Mouse (Mus musculus) G1E (cell line): ENCODE data around the gene Tmem171. TPM values are rescaled to one million over a fixed set of nuclear protein-coding genes. Genes with fewer than 3 reads are reported as not detected.

Experiments
- ATAC-seq: 2 replicates; pipeline ENCODE4 v1.8.0; 2016; ENCODE audit warnings: mild to moderate bottlenecking; ENCODE audit not compliant: insufficient number of reproducible peaks, poor library complexity, low FRiP score, severe bottlenecking; ENCODE audit errors: extremely low read depth
- DNase-seq: peaks from one replicate; pipeline ENCODE4 v3.0.0; 2012; ENCODE audit warnings: low spot score
- H3K27me3 ChIP-seq: 2 replicates; pipeline ENCODE4 v1.6.1; 2012; ENCODE audit warnings: mild to moderate bottlenecking, low read length, inconsistent platforms; ENCODE audit not compliant: insufficient read depth
- H3K36me3 ChIP-seq: replicated peaks from 2 replicates; pipeline ENCODE3; 2012; ENCODE audit warnings: mild to moderate bottlenecking, inconsistent platforms
- H3K4me1 ChIP-seq: 2 replicates; pipeline ENCODE4 v1.6.1; 2012; ENCODE audit warnings: low read depth, low read length, inconsistent platforms, mixed read lengths; ENCODE audit not compliant: insufficient read depth
- H3K4me3 ChIP-seq: 2 replicates; pipeline ENCODE4 v1.5.1; 2012; ENCODE audit warnings: low read depth, mild to moderate bottlenecking, inconsistent platforms, low read length, moderate library complexity, mixed read lengths
- H3K9me3 ChIP-seq: replicated peaks from 2 replicates; pipeline ENCODE4 v1.6.1; 2012; ENCODE audit warnings: inconsistent platforms
- CTCF ChIP-seq: IDR thresholded peaks from 2 replicates; pipeline ENCODE4 v1.5.1; 2012; ENCODE audit warnings: low read depth, low read length, inconsistent platforms, mixed read lengths
- GATA1 ChIP-seq: IDR thresholded peaks from 2 replicates; pipeline ENCODE4 v1.6.1; 2012; ENCODE audit warnings: borderline replicate concordance, low read length, inconsistent platforms, mixed read lengths
- GATA2 ChIP-seq: IDR thresholded peaks from 2 replicates; pipeline ENCODE4 v1.6.1; 2012; ENCODE audit warnings: low read depth, low read length, inconsistent platforms, borderline replicate concordance
- POLR2AphosphoS5 ChIP-seq: IDR thresholded peaks from 2 replicates; pipeline ENCODE4 v1.6.1; 2012; ENCODE audit warnings: low read depth, low read length, inconsistent platforms; ENCODE audit not compliant: insufficient replicate concordance
- TAL1 ChIP-seq: conservative IDR thresholded peaks from 2 replicates; pipeline ENCODE4 v1.6.1; 2012; ENCODE audit warnings: low read depth, low read length, inconsistent platforms, mixed read lengths
- polyA plus RNA-seq: library from polyadenylated mRNA; stranded (reverse); fragments of >175 nt; gene quantifications from 2 replicates; pipeline ENCODE4 v1.2.3, GENCODE M21; 2012
- total RNA-seq, 2 experiments: library from RNA; stranded (forward) in 1 of 2; stranded (reverse) in 1 of 2; fragments of 200-1000 nt in 1 of 2; fragments of >200 nt in 1 of 2; fragmentation: Nextera tagmentation in 1 of 2; gene quantifications; 2 replicates each; pipeline ENCODE4 v1.2.3; 2014 to 2017

Tmem171 gene
- total and polyA plus RNA-seq, 3 experiments = 0.11 TPM; not detected in 2

- H3K9me3 ChIP-seq = no peaks in the 10 kb centered on the region
- ATAC-seq (no peak), DNase-seq (no peak)
- no peaks in the 10 kb centered on the region for H3K36me3 ChIP-seq
- H3K4me1 ChIP-seq = no peaks in the 10 kb centered on the region
- H3K4me3 ChIP-seq = no peak overlapping the region
- H3K27me3 ChIP-seq = peaks cover 17% of the 10 kb centered on the region
- no peak for TF ChIP-seq TAL1
- no peak for TF ChIP-seq CTCF
- no peak for TF ChIP-seq GATA2
- no peak for TF ChIP-seq GATA1
- TF ChIP-seq POLR2AphosphoS5 = no peak
Observed at GRCm38 (mm10) chr13:98705501-98705900, 10.9 kb upstream of the Tmem171 start.

DNA sequence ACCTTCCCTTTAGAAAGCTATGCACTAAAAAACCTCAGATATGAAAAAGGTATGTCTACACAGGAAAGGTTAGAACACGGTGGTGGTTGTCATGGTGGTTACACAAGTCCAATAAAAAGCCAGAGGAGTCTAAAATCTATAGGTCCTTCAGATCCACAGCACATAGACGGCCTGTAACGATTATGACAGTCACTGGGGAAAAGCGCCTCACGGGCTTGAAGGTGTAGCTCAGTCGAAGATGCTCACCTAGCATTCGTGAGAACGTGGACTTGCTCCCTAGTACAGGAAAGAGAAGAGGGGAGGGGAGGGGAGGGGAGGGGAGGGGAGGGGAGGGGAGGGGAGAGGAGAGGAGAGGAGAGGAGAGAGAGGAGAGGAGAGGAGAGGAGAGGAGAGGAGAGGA is 9.2 kb upstream of the Tmem171 start:
- H3K4me3 ChIP-seq = no peak overlapping the region

DNA sequence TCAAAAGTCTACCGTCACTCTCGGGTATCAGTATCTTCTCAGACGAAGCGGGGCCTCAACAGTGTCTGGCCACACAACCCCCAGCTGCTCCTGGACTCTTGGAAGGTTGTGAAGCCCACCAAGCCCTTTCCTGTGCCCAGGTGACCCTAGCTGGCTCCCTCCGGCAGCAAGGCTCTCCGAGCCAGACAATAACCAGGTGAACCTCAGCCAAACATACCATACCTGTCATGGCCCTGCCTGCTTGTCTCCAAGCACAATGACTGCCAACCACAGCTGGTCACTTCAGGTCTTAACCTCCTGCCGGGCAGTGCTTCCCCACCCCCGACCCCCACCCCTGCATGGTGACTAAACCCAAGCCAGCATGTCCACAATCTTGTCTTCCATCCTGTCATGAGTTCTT is 7.7 kb upstream of the Tmem171 start:
- no peak for ATAC-seq
- H3K4me3 ChIP-seq = no peak overlapping the region

More for the DNA sequence above, 9.2 kb upstream of the Tmem171 start:
- Histone ChIP-seq H3K9me3 (no peaks in the 10 kb centered on the region), H3K4me1 (no peaks in the 10 kb centered on the region), H3K36me3 (no peaks in the 10 kb centered on the region), H3K27me3 (peaks cover 23% of the 10 kb centered on the region)
- no peak for TF ChIP-seq GATA1
- TF ChIP-seq POLR2AphosphoS5 = no peak
- TF ChIP-seq GATA2 = no peak
- no peak for TF ChIP-seq CTCF
- no peak for TF ChIP-seq TAL1
- ATAC-seq (no peak), DNase-seq (no peak)

DNA sequence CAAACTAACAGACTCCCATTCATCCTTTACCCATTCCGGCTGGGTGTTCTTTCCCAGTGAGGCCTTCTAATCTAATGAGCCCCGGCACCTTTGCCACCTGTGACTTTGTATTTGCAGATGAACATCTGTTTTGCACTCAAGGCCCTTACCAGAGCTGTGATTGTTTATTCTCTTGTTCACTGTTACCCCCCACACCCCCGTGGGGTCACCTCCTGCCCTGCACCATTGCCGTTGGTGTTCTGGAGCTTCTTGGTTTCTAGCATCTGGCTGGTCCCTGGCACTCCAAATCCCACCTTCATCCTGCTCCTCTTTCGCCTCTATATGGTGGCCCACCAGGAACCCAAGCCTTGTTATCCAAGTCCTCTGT is 6.7 kb upstream of the Tmem171 start:
- Histone ChIP-seq H3K4me3 (no peak overlapping the region), H3K36me3 (no peaks in the 10 kb centered on the region), H3K4me1 (no peaks in the 10 kb centered on the region), H3K9me3 (no peaks in the 10 kb centered on the region), H3K27me3 (peaks cover 23% of the 10 kb centered on the region)
- no peak for TF ChIP-seq GATA2
- TF ChIP-seq POLR2AphosphoS5 = no peak
- ATAC-seq = no peak
- no peak for DNase-seq

More for the DNA sequence above, 7.7 kb upstream of the Tmem171 start:
- no peaks in the 10 kb centered on the region for H3K9me3 ChIP-seq
- H3K36me3 ChIP-seq = no peaks in the 10 kb centered on the region
- no peaks in the 10 kb centered on the region for H3K4me1 ChIP-seq
- H3K27me3 ChIP-seq = peaks cover 23% of the 10 kb centered on the region
- no peak for TF ChIP-seq TAL1
- no peak for DNase-seq

GRCm38 (mm10) chr13:98700661-98701308 is 6.2 kb upstream of the Tmem171 start:
- Histone ChIP-seq H3K27me3 (peaks cover 19% of the 10 kb centered on the region), H3K36me3 (no peaks in the 10 kb centered on the region), H3K4me3 (no peak overlapping the region), H3K9me3 (no peaks in the 10 kb centered on the region), H3K4me1 (no peaks in the 10 kb centered on the region)
- DNase-seq (no peak), ATAC-seq (no peak)
- TF ChIP-seq CTCF (no peak), POLR2AphosphoS5 (no peak), GATA1 (no peak), TAL1 (no peak), GATA2 (no peak)

GRCm38 (mm10) chr13:98699982-98700540 is 5.4 kb upstream of the Tmem171 start:
- Histone ChIP-seq H3K27me3 (peaks cover 16% of the 10 kb centered on the region), H3K4me3 (no peak overlapping the region), H3K9me3 (no peaks in the 10 kb centered on the region), H3K36me3 (no peaks in the 10 kb centered on the region), H3K4me1 (no peaks in the 10 kb centered on the region)
- ATAC-seq (no peak), DNase-seq (no peak)
- TF ChIP-seq GATA1 (no peak), TAL1 (no peak), CTCF (no peak), POLR2AphosphoS5 (no peak), GATA2 (no peak)
